ENCODE assay signal across 10 mouse cellular contexts in the genomic region with DNA sequence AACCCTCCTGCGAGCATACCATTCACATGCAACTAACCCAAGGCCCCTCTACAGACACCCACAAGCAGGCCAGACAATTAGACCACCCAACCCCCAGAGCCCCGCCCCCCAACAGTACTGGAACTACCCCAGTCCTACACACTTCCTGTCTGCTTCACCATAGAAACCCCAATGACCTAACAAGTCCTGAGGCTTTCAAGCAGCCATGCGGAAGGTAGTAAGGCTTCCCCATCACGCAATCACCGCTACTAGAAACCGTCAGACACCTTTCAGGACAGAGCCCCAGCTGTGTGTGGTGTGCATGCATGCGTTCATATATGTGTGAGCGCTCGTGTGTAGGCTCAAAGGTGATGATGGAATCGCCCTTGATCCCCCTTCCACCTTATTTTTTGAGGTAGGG. TPM values are rescaled to one million over a fixed set of nuclear protein-coding genes. Genes with fewer than 3 reads are reported as not detected.
DNase-seq lines count a peak whose midpoint lies in the region; ATAC-seq and TF ChIP-seq lines count a peak whose summit lies in the region.
"Had no signal": no experiment of that assay in that cellular context is flagged by ENCODE, and none has a peak within 500 bp of the region (broad histone marks: within the 10 kb centered on the region; RNA-seq: fewer than 3 reads in every experiment).

No protein-coding gene starts in this region.

- H3K9me3 ChIP-seq in hindbrain, embryonic 15.5 days: no peaks in the 10 kb centered on the region
- H3K9me3 ChIP-seq in hindbrain, embryonic 12.5 days (replicated peaks): no peaks in the 10 kb centered on the region
- no peaks in the 10 kb centered on the region for H3K9me3 ChIP-seq in midbrain, embryonic 15.5 days
- H3K9me3 ChIP-seq: lung, embryonic 15.5 days had no signal

- no peak overlapping the region for H3K9ac ChIP-seq in hindbrain, embryonic 15.5 days
- no peak overlapping the region for H3K9ac ChIP-seq in hindbrain, embryonic 12.5 days
- no peak overlapping the region for H3K9ac ChIP-seq in midbrain, embryonic 15.5 days
- H3K9ac ChIP-seq: lung, embryonic 15.5 days had no signal

- peaks cover 13% of the 10 kb centered on the region for H3K4me1 ChIP-seq in hindbrain, embryonic 15.5 days (replicated peaks)
- H3K4me1 ChIP-seq in hindbrain, embryonic 12.5 days: peaks cover 19% of the 10 kb centered on the region
- H3K4me1 ChIP-seq in bone marrow, adult 2 months (ENCODE audit: control insufficient read depth, insufficient read depth, low read length): peaks cover 5% of the 10 kb centered on the region; the same call in 1 of the 2 replicates
- H3K4me1 ChIP-seq in midbrain, embryonic 15.5 days: 0 out of 2 replicates have a peak, but pooled peaks cover 4% of the 10 kb centered on the region

- DNase-seq in B cell, adult 2 months: peak; percentile 43 to 48
- DNase-seq in embryo, embryonic 10 days (ENCODE audit: low spot score): no peak
- no peak for DNase-seq in kidney, postnatal 25 days
- no peak for DNase-seq in right cerebral cortex, postnatal 4 days

- no peak overlapping the region for H3K27ac ChIP-seq in hindbrain, embryonic 15.5 days (replicated peaks)
- H3K27ac ChIP-seq in hindbrain, embryonic 12.5 days: no peak overlapping the region
- peak overlapping the region; percentile 1; the same call in 1 of the 2 replicates for H3K27ac ChIP-seq in bone marrow, adult 2 months (ENCODE audit: control insufficient read depth, insufficient read depth, low read depth, low read length, poor library complexity)
- no peak overlapping the region for H3K27ac ChIP-seq in midbrain, embryonic 15.5 days
- H3K27ac ChIP-seq: lung, embryonic 15.5 days had no signal

- no peak for TF ChIP-seq POLR2A in bone marrow, adult 2 months (IDR thresholded peaks at IDR 0.05; ENCODE audit: borderline replicate concordance, control insufficient read depth, low read depth, low read length)

- no peaks in the 10 kb centered on the region for H3K27me3 ChIP-seq in hindbrain, embryonic 15.5 days
- H3K27me3 ChIP-seq in hindbrain, embryonic 12.5 days: no peaks in the 10 kb centered on the region
- no peaks in the 10 kb centered on the region for H3K27me3 ChIP-seq in midbrain, embryonic 15.5 days (replicated peaks)
- H3K27me3 ChIP-seq: lung, embryonic 15.5 days; Patski had no signal

- H3K4me3 ChIP-seq in hindbrain, embryonic 15.5 days: no peak overlapping the region
- no peak overlapping the region for H3K4me3 ChIP-seq in hindbrain, embryonic 12.5 days
- H3K4me3 ChIP-seq in bone marrow, adult 2 months (replicated peaks; ENCODE audit: control insufficient read depth, low read depth, low read length): no peak overlapping the region
- H3K4me3 ChIP-seq in midbrain, embryonic 15.5 days: no peak overlapping the region
- H3K4me3 ChIP-seq: lung, embryonic 15.5 days had no signal

- H3K4me2 ChIP-seq in hindbrain, embryonic 15.5 days: no peak overlapping the region
- H3K4me2 ChIP-seq in hindbrain, embryonic 12.5 days (replicated peaks): no peak overlapping the region
- no peak overlapping the region for H3K4me2 ChIP-seq in midbrain, embryonic 15.5 days
- H3K4me2 ChIP-seq: lung, embryonic 15.5 days had no signal

- ATAC-seq in hindbrain, embryonic 15.5 days (ENCODE audit: low FRiP score, low read depth): 0 out of 2 replicates have a peak, but pooled peaks have one; percentile 14
- no peak for ATAC-seq in hindbrain, embryonic 12.5 days (ENCODE audit: low FRiP score)
- ATAC-seq in midbrain, embryonic 15.5 days (replicated peaks): peak; percentile 28; the same call in 1 of the 2 replicates

- peaks cover 68% of the 10 kb centered on the region for H3K36me3 ChIP-seq in hindbrain, embryonic 15.5 days
- peaks cover 75% of the 10 kb centered on the region for H3K36me3 ChIP-seq in hindbrain, embryonic 12.5 days
- peaks cover 58% of the 10 kb centered on the region for H3K36me3 ChIP-seq in midbrain, embryonic 15.5 days (replicated peaks)

- WGBS in hindbrain, embryonic 15.5 days: 55% methylated on average over 10 of the region's 10 CpGs
- 71% methylated on average over 10 of the region's 10 CpGs for WGBS in hindbrain, embryonic 12.5 days
- 16% methylated on average over 10 of the region's 10 CpGs for WGBS in bone marrow, adult 2 months
- 79% methylated on average over 10 of the region's 10 CpGs for WGBS in midbrain, embryonic 15.5 days

- TF ChIP-seq CTCF in bone marrow, adult 2 months (IDR thresholded peaks at IDR 0.05; ENCODE audit: control insufficient read depth, insufficient read depth, low read length): no peak

RNA-seq across cellular contexts. Expression of a gene that starts 50.1 kb away (rescaled TPM):
- 91.9 and 103 TPM in 2 replicates for polyA plus RNA-seq in hindbrain, embryonic 15.5 days (2015; fragmentation: Nextera tagmentation; extraction: Ambion mirVana)
- polyA plus RNA-seq in hindbrain, embryonic 12.5 days (2016; fragmentation: Nextera tagmentation; extraction: Ambion mirVana): 111 and 113 TPM in 2 replicates
- polyA plus RNA-seq in bone marrow, adult 2 months (2011; ENCODE audit: insufficient read depth, insufficient read length, low replicate concordance, missing spikeins): 6.2 and 7.1 TPM in 2 replicates
- polyA plus RNA-seq in midbrain, embryonic 15.5 days (2015; fragmentation: Nextera tagmentation; extraction: Ambion mirVana): 103 and 109 TPM in 2 replicates

RNA-seq across cellular contexts. Expression of a gene that starts 58.0 kb away (rescaled TPM):
- 26.1 and 27.5 TPM in 2 replicates for polyA plus RNA-seq in hindbrain, embryonic 15.5 days (2015; fragmentation: Nextera tagmentation; extraction: Ambion mirVana)
- polyA plus RNA-seq in hindbrain, embryonic 12.5 days (2016; fragmentation: Nextera tagmentation; extraction: Ambion mirVana): 54.3 and 57.3 TPM in 2 replicates
- 5.2 and 14.4 TPM in 2 replicates for polyA plus RNA-seq in bone marrow, adult 2 months (2011; ENCODE audit: insufficient read depth, insufficient read length, low replicate concordance, missing spikeins)
- polyA plus RNA-seq in midbrain, embryonic 15.5 days (2015; fragmentation: Nextera tagmentation; extraction: Ambion mirVana): 22.3 and 23.1 TPM in 2 replicates

Comparison
In these comparisons a context has a peak if more than half of its experiments do, and no peak if none do; other contexts are left out.
1. DNase-seq: peak in B cell, adult 2 months (2 of 2); none in embryo, embryonic 10 days (single experiment), kidney, postnatal 25 days (0 of 2) and right cerebral cortex, postnatal 4 days (single experiment).
2. RNA of a gene that starts 50.1 kb away (polyA plus RNA-seq): 111 to 113 TPM in hindbrain, embryonic 12.5 days, 103 to 109 TPM in midbrain, embryonic 15.5 days and 91.9 to 103 TPM in hindbrain, embryonic 15.5 days; 6.2 to 7.1 TPM in bone marrow, adult 2 months; every median in the first group is over 10 times any median in the second.